Mouse (Mus musculus) heart, adult 2 months (tissue): ENCODE results near the gene Washc4.

Experiments
- CTCF ChIP-seq: fragments of 200-600 bp; IDR thresholded peaks from 2 replicates; pipeline ENCODE4 v1.8.1; 2022; ENCODE audit warnings: antibody characterized with exemption, mild to moderate bottlenecking, moderate library complexity
- EP300 ChIP-seq: fragments of 200-500 bp; IDR thresholded peaks from 2 replicates; pipeline ENCODE4 v1.6.1; 2011; ENCODE audit warnings: low read depth, low read length, control low read depth; ENCODE audit not compliant: insufficient read depth

DNA sequence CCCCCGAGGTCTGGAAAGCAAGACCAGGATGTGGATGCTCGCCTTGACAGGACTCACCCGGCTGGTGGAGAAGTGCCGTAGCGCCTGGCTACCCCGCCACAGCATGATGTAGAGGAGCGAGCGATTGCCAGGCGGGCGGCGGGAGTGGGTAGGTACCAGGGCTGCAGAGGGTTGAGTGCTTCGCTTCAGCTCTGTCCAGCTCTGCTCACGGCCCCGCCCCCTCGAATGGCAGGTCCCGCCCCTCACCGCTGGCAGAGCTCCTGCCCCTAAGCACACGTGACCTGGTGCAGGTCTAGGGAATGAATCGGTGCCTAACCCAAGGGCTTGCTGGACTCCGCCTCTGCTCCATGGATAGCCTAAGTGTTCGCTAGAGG lies 9.7 kb upstream of the Washc4 start, which contains the start of gene Aldh1l2:
- no peak for TF ChIP-seq EP300
- TF ChIP-seq CTCF = no peak
